Mouse (Mus musculus) megakaryocyte-erythroid progenitor cell, adult 5-6 weeks (primary cell): Measurements from ENCODE around the gene Atpif1. TPM values are rescaled to one million over a fixed set of nuclear protein-coding genes. Genes with fewer than 3 reads are reported as not detected.
"Not testable (repeated sequence)": the region's sequence is repeated elsewhere in the genome, so short reads cannot be mapped to it uniquely, and the experiment has no call there.

Experiments used
- ATAC-seq: replicated peaks from 2 replicates; pipeline ENCODE4 v1.8.0; 2016; ENCODE audit warnings: mild to moderate bottlenecking, inconsistent platforms; ENCODE audit not compliant: severe bottlenecking, poor library complexity, low FRiP score, low TSS enrichment
- total RNA-seq, 2 experiments: library from RNA; stranded (forward) in 1 of 2; stranded (reverse) in 1 of 2; fragments of 200-1000, 215-1000 nt in 1 of 2; fragments of >200 nt in 1 of 2; fragmentation: Nextera tagmentation in 1 of 2; gene quantifications; 2 replicates each; pipeline ENCODE4 v1.2.3; 2014 to 2017

Atpif1 gene
- total RNA-seq (2014; fragmentation: Nextera tagmentation) (1,479 and 1,723 TPM in 2 replicates), total RNA-seq (2017) (2,914 and 3,482 TPM in 2 replicates)

DNA sequence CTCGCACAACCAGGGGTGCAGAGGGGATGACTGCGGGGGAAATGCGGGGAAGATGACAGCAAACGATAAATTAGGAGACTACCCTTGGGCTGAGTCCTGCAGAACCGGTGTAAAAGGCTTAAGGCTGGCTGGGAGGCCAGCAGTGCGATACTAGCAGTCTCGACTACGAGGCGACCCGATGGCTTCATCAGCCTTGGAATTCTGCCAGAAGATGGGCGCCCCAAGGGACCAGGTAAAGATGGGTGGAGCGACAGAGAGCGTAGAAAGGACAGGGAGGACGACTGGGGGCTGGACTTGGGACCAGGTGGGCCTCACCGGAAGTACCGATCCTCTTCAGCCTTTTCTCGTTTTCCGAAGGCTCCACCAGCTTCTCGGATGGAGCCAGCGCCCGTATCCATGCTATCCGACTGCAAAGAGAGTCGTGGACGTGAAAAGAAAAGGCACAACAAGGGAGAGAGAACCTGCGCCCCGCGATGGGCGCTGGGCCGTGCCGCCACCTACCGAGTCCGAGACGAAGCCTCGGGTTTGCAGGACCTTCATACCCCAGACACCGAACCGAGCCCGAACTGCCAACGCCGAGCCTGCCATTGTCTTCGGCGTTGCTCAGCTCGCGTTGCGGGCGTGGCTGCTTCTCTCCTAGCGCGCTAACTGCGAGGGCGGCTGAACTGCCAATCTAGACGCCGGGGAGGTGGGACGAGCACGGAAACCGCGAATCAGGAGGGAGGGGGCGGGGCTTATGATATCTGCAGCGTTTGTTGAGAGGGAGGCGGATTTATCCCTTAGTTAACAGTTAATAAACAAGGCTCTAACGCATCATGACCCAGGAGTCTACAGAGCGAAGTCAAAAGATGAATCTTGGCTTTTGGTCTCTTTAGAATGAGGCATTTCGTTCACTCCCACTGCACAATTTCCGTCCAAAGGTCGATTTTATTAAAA is at the start of gene Atpif1:
Gene Atpif1, minus strand, starts transcription at position 679 of the 936 bp plus-strand sequence.
- ATAC-seq: peak; percentile 78

DNA sequence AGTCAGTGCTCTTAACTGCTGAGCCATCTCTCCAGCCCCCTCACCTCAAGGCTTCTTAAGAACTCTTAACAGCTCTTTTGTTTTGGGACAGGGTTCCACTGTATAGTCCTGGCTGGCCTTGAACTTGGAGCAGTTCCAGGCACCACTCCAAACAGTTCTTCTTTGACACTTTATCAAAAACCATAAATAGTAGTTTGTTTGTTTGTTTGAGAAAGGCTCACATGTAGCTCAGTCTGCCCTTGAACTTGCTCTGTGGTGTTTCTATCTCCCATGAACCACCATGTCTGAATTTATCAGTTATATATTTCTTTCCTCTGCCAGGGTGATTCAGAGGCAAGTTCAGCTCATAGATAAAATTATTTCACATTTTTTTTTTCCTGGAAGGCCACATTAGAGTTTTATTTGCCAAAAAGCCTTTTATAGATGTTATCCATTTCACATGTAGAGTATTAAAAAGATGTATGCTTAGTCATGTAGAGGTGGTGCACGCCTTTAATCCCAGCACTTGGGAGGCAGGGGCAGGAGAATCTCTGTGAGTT is 41.4 kb upstream of the Atpif1 start:
- ATAC-seq: peak; percentile 48

DNA sequence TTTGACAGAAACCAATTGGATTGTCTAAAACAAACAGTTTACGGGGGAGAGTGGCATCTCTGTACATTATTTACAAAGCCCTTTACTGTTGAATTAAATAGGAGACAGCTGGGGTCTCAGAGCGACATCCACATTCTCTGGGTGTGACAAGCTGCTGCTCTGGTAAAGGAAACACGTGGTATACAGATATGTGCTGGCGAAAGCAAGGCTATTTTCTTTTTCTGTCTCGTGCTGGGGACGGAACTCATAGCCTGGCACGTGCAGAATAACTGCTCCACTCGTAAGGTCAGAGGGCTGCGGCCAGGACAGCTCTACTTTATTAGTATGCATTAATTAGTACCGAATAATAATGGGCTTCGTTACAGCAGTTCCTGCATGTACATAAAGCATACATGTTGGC is 39.9 kb upstream of the Atpif1 start:
- peak; percentile 27; the same call in 1 of the 2 replicates for ATAC-seq

DNA sequence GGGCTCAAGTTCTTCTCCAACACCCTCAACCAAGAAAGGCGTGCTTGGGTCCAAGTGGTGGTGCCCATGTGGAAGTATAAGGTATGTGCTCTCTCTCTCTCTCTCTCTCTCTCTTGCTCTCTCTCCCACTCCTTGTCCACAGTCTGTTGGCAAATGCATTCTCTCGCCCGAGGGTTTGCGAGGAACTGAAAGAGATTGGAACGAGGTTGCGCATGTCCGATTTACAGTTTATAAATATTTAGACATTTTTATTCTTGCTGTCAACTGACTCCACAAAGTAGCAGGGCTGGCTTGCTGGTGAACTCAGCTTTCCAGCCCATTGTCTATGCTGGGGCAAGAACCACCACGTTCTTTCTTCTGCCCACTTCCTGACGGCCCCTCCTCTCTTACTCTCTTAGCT is 37.7 kb upstream of the Atpif1 start:
- ATAC-seq: no peak

DNA sequence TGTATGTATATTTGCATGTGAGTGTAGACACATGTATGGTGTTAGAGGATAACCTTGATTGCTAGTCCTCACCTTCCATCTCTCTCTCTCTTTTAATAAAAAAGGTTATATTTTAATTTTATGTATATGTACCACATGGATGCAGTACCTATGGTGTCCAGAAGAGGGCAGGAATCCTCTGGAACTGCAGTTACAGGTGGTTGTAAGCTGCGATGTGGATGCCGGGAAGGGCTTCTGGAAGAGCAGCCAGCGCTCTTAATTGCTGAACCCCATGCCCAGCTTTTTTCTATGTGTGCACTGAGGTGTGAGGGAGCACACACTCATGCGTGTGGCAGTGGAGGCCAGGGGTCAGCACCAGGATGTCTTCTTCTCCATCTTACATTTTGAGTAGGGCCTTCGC is 35.7 kb upstream of the Atpif1 start:
- ATAC-seq: no peak

DNA sequence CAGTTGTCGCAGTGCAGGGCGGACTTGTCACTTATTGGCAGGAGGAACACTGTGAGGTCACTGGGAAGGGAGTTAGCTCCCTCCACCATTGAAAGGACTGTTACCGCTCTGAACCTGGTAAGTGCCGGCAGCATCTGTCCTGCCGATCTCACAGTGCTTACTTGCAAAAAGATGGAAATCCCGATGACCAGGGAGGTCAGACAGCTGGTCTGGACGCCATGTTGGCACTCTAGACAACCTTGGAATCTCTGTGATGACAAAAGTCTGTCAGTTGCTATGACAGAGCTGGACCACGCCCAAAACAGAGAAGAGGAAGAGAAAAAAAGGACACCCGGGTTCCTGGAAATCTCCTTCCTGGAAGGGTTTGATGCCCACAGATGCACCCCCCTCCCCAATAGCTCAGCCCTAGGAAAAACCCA is 33.9 kb upstream of the Atpif1 start:
- no peak for ATAC-seq

DNA sequence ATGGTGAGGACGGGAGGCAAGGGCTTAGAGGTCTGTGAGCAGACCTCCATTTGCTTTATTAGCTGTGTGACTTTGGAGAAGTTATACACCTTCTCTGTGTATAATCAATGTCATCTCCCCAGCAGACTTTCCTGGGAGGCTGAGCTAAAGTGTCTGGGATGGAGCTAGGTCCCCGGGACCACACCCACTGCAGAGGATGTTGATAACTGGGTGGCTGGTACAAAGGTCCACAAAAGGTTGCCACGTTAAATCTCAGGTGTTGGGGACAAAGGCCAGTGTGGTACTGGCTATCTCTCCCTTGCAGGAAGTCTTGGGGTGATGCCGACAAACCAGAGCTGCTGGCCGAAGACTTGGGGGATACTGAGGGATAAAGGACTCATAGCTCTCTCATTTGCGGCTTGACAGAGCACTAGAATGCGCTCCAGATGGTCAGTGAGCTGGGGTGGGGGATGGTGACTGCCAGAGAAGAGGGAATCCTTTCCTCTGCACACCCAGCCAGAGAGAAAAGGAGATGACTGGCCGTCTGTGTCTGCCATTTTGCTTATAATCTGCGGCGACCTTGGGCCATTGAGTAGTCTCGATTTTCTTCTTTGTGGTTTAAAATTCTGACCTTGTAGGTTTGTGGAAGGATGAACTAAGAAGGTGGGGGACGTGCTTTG is 31.8 kb upstream of the Atpif1 start:
- ATAC-seq: no peak

DNA sequence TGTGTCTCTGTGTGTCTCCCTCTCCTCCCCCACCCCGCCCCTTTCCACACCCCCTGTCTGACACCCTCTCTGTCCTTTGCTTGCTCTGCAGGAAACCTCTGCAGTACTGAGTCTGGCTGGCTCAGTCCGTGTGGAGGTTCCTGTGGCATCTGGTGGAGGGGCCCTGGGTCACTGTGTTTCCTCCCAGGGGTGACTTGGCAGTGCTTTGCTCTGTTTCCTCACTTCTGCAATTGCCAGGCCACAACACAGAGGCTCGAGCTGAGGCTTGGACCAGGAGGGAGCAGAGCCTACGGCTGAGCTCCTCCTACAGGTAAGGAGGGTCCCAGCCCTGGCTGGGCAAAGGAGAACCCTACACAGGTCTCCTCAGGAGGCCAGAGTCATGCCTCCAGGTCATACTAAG is 30.5 kb upstream of the Atpif1 start, which contains the start of gene Ptafr:
Gene Ptafr, plus strand, starts transcription at position 103 of the 400 bp plus-strand sequence.
- ATAC-seq: no peak

DNA sequence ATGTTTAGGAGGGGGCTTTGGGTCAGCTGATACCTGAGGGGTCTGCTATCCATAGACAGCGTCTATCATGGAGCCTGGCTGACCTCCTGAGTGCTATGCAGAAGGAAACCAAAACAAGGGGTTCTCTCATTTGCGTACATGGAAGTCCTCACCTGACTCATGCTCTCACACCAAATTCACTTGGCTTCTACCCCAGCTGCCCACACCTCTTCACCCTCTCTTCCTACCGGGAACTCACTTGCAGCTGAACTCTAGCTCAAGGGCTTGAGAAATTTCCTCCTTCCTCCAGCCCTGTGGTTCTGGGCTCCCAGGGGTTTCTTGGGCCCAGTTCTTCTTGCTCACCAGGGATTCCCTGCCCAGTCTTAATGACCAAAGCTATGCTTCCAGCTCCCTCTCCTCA is 29.8 kb upstream of the Atpif1 start:
- ATAC-seq: no peak

DNA sequence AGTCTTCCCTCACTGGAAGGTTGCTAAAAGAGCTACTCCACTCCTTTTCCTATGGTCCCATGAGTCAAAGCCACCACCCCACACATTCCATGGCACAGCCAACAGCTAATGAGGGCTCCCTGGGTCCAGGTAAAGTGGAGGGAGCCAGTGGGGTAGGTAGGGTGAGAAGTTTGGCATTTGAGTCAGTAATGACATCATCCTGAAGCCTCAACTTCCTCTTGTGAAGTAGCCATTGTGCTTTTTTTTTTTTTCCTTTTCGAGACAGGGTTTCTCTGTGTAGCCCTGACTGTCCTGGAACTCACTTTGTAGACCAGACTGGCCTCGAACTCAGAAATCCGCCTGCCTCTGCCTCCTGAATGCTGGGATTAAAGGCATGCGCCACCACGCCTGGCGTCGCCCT is 22.1 kb upstream of the Atpif1 start:
- ATAC-seq: not testable (repeated sequence)

DNA sequence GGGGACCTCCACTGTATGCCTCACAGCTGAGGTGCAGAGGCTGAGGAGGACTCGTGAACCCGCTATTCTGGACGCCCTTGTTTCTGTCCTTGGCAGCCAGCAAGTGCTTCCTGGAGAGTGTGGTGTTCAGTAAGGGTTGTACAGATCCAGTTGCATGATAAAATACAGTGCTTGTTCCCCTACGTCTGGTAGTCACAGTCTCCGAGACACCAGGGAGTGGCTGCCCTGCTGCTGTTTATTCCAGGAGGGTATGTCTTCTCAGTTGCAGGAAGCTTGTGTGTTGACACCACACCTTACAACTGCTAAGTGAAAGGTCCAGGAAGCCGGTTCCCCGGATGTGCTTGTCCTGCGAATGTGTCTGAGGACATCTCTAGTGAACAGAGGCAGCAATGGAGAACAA is 21.2 kb upstream of the Atpif1 start:
- peak; percentile 51; the same call in 1 of the 2 replicates for ATAC-seq

DNA sequence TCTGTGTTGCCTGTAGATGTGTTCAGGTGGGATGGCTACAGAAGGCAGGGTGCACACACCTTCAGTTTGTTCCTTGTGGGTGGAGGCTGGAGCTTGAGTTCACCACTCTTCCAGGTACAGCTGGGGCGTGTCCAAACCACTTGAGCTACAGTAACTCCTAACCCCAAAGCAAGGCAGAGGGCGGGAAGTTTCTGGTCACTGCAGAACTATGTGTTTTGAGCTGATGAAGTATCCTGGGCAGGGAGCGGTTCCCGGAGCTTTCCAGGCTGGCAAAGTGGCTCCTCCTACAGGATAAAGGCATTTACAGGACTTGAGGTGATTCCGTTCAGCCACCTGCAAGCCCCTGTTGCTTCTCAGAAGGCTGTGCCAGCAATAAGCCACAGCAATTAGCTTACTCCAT is 20.8 kb upstream of the Atpif1 start:
- ATAC-seq: no peak

DNA sequence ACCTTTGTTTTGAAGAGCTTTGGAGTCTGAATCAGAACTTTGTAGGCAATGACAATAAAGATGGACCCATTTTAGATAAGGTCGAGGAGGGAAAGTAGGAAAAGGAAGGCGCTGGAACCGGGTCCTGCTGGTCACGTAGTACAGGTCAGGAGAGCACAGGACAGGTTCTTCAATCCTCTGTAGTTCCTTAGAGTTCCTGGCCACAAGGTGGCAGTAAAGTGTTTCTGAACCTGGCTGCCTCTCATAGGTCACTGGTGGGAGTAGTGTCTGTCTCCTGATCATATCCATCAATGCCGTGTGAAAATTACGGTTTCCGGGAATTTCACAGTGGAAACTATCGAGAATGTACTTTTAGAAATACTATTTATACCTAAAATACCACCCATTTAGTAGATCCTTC is 12.4 kb upstream of the Atpif1 start:
- peak; percentile 77 for ATAC-seq

DNA sequence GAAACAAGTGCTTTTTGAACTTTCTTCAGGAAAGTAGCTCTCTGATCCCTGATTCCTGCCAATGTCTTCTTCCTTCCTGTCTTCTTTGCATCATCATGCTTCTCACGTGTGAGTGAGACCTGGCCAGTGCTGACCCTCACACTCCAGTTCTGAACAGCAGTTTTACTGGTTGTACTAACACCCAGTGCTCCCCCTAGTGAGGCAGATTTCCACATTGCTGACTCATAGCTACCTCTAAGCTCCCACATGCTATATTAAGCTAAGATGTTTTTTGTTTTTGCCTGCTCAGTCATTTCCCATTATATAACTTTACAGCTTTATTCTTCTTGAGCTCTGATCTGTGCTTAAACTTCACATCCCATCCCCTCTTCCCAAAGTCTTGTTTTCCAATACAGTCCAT is 9.3 kb upstream of the Atpif1 start:
- no peak for ATAC-seq

DNA sequence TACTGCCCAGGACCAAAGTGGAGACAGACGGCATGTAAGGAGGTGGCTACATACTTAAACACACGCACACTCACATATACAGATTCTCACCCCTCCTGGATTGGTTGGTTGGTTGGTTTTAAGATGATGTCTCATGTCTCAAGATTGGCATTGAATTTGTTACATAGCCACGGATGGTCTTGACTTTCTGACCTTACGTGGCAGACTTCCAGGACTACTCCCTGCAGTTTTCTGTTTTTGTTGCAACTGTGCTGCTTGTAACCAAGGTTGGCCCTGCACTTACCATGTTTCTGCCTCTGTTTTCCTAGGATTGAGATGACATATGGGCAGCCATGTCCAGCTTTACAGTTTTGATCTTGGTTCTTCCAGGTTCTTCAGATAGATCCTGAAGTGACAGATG is 8.0 kb upstream of the Atpif1 start:
- ATAC-seq: no peak

DNA sequence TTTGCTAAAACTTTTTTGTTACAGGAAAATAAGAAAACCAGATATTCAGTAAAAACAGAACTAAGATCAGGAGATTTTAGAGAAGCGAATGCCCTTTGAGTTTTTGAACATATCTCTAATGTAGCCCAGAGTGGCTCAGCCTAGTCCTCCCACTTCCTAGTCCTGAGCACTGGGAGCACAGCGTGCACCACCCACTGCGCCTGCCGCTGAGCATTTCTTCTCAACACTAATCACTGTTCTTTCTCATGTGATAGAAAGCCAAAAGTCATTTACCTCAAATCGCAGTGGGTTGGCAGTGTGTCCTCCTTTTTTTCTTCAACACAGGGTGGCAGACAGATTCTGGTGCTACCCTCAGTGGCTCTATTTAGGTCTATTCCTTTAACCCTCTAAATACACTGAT is 6.0 kb upstream of the Atpif1 start:
- no peak for ATAC-seq

DNA sequence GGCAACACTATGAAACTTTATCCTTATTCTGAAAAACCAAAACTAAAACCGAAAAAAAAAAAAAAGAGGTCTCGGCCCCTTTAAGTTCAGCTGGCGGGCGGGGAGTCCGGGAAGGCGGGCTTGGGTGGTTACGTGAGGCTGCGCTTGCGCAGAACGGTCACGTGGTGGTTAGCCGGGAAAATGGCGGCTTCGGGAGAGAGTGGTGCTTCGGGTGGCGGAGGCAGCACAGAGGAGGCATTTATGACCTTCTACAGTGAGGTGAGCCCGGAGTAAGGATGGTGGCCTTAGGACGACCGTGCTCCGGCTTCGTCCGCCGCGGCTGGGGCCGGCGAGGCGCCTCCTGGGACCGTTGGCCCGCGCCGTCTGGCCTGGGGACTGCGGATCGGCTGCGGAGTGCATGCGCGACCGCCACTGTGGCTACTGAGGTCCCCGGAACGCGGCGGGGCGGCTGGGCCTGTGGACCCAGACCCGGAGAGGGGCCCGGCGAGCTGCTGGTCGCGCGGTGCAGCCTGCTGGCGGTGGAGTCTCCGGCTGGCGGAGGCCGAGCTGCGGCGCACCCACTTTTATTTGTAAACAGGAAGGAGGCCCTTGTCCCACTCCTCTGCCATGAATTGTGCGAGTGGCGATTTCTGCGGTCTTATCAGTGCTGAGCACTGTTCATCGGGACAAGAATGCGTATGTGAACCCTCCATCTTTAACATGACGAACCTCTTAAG is 2.1 kb upstream of the Atpif1 start, which contains the start of gene Dnajc8:
Gene Dnajc8, plus strand, starts transcription at position 145 of the 716 bp plus-strand sequence.
- peak; percentile 31 for ATAC-seq

DNA sequence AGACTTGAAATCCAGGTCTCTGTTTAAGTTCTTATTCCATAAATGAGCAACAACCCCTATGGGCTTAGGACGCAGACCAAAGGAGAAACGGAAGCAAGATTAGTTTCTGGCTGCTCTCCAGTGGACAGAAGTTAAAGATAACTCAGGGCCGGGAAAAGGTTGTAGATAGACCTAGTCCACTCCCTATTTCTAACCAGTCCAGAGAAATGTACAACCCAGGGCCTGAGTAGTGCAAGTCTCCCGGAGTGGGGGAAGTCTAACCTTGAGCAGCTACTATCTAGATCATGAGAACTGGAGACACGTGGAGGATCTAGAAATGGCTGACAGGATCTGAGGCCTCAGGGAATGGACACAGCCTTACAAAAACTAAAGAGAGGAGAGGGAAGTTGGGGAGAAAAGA is 963 bp downstream of the Atpif1 start:
- peak; percentile 38 for ATAC-seq

DNA sequence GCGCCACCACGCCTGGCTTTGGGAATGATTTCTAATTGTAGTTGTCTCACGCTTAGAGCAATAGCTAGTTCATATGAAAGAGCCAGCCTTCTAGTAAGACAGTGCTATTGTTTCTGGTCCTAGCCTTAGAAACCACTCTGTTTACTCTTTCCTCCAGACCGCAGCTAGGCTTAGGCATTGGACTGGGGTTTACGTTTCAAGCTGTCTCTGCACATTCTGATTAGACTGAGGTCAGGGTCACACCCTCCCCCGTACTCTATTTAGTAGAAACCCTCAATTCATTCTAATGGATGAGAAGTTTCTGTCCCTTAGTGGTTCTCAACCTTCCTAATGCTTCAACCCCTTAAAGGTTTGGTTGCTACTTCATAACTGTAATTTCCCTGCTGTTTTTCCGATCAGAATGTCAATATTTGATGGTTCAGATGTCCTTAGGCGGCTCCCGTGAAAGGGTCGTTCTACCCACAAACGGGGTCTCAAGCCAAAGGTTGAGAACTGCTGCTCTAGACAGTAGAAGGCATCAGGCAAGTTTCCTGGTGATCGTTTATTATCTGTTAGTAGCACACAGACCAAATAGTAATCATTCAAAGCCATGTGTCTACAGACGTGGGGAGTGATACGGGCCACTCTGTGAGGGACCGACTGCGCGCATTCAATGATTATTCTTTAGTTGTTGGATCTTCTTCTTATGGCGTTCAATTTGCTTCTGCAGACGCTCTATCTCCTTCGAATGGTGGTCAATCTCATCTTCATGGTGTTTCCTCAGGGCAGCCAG is 3.2 kb downstream of the Atpif1 start:
- ATAC-seq: peak; percentile 52
